ENCODE assay signal across 10 mouse cellular contexts in genomic region chr15:98026967-98027904, GRCm38 (mm10). TPM values are rescaled to one million over a fixed set of nuclear protein-coding genes. Genes with fewer than 3 reads are reported as not detected.
DNase-seq lines count a peak whose midpoint lies in the region; ATAC-seq and TF ChIP-seq lines count a peak whose summit lies in the region.
"Had no signal": no experiment of that assay in that cellular context is flagged by ENCODE, and none has a peak within 500 bp of the region (broad histone marks: within the 10 kb centered on the region; RNA-seq: fewer than 3 reads in every experiment).

No protein-coding gene starts in this region.

- ATAC-seq in heart, embryonic 13.5 days (ENCODE audit: extremely low read depth, insufficient number of reproducible peaks, low FRiP score, low TSS enrichment), result no peak
- ATAC-seq in heart, embryonic 15.5 days (replicated peaks; ENCODE audit: insufficient number of reproducible peaks, insufficient read depth, low FRiP score, low read depth), result peak; percentile 64; the same call in 1 of the 2 replicates
- ATAC-seq in lung, postnatal 0 days, result peak; percentile 93
- ATAC-seq: liver, embryonic 12.5 days had no signal

- no peak for TF ChIP-seq EP300 in lung, postnatal 0 days (IDR thresholded peaks at IDR 0.05)

- peak overlapping the region; percentile 53 for H3K27ac ChIP-seq in heart, embryonic 13.5 days (replicated peaks)
- peak overlapping the region; percentile 46 for H3K27ac ChIP-seq in heart, embryonic 15.5 days
- H3K27ac ChIP-seq in lung, postnatal 0 days (ENCODE audit: low read length), result no peak overlapping the region
- H3K27ac ChIP-seq: liver, embryonic 12.5 days had no signal

- H3K4me1 ChIP-seq in heart, embryonic 13.5 days, result peaks cover 36% of the 10 kb centered on the region
- peaks cover 31% of the 10 kb centered on the region for H3K4me1 ChIP-seq in heart, embryonic 15.5 days (replicated peaks)
- peaks cover 5% of the 10 kb centered on the region; the same call in 1 of the 2 replicates for H3K4me1 ChIP-seq in lung, postnatal 0 days (ENCODE audit: insufficient read depth, low read depth, low read length)
- H3K4me1 ChIP-seq: liver, embryonic 12.5 days had no signal

- H3K9me3 ChIP-seq in heart, embryonic 13.5 days, result no peaks in the 10 kb centered on the region
- H3K9me3 ChIP-seq in heart, embryonic 15.5 days (replicated peaks), result no peaks in the 10 kb centered on the region
- H3K9me3 ChIP-seq in lung, postnatal 0 days (ENCODE audit: low read length), result no peaks in the 10 kb centered on the region
- H3K9me3 ChIP-seq: liver, embryonic 12.5 days had no signal

- H3K36me3 ChIP-seq in heart, embryonic 13.5 days, result no peaks in the 10 kb centered on the region
- no peaks in the 10 kb centered on the region for H3K36me3 ChIP-seq in heart, embryonic 15.5 days
- H3K36me3 ChIP-seq in lung, postnatal 0 days (ENCODE audit: insufficient read depth, low read length), result no peaks in the 10 kb centered on the region
- H3K36me3 ChIP-seq: liver, embryonic 12.5 days had no signal

- no peaks in the 10 kb centered on the region for H3K27me3 ChIP-seq in heart, embryonic 13.5 days (replicated peaks)
- no peaks in the 10 kb centered on the region for H3K27me3 ChIP-seq in heart, embryonic 15.5 days
- H3K27me3 ChIP-seq in lung, postnatal 0 days (replicated peaks; ENCODE audit: insufficient read depth, low read length), result no peaks in the 10 kb centered on the region

- intact Hi-C loops in heart, postnatal 36 days (cut with DNase I), result no loop called here
- intact Hi-C loops in left cerebral cortex, postnatal 36 days (cut with DNase I), result no loop called here

- WGBS in heart, embryonic 13.5 days, result 19% methylated on average over 12 of the region's 12 CpGs
- 25% methylated on average over 12 of the region's 12 CpGs for WGBS in heart, embryonic 15.5 days
- WGBS in lung, postnatal 0 days, result 21% methylated on average over 12 of the region's 12 CpGs

- no peak for TF ChIP-seq CTCF in lung, postnatal 0 days (IDR thresholded peaks at IDR 0.05)

- H3K9ac ChIP-seq in heart, embryonic 13.5 days, result peak overlapping the region; percentile 42
- peak overlapping the region; percentile 1; the same call in 1 of the 2 replicates for H3K9ac ChIP-seq in heart, embryonic 15.5 days
- no peak overlapping the region for H3K9ac ChIP-seq in lung, postnatal 0 days (replicated peaks; ENCODE audit: low read depth)
- H3K9ac ChIP-seq: liver, embryonic 12.5 days had no signal

- H3K4me2 ChIP-seq in heart, embryonic 13.5 days, result peak overlapping the region; percentile 31; the same call in 1 of the 2 replicates
- no peak overlapping the region for H3K4me2 ChIP-seq in heart, embryonic 15.5 days
- H3K4me2 ChIP-seq in lung, postnatal 0 days (replicated peaks; ENCODE audit: low read depth, low read length), result no peak overlapping the region
- H3K4me2 ChIP-seq: liver, embryonic 12.5 days had no signal

- H3K4me3 ChIP-seq in heart, embryonic 13.5 days, result no peak overlapping the region
- no peak overlapping the region for H3K4me3 ChIP-seq in heart, embryonic 15.5 days
- no peak overlapping the region for H3K4me3 ChIP-seq in lung, postnatal 0 days (ENCODE audit: low read depth, low read length)
- H3K4me3 ChIP-seq: liver, embryonic 12.5 days had no signal

- DNase-seq in heart, postnatal 36 days, result no peak
- peak; percentile 44 for DNase-seq in embryo, embryonic 11 days
- DNase-seq in lung, postnatal 0 days (ENCODE audit: low spot score), result peak; percentile 72
- DNase-seq in cerebellum, adult 11-12 months, result no peak
- DNase-seq in urinary bladder, postnatal 10 days (ENCODE audit: low spot score), result no peak
- no peak for DNase-seq in left cerebral cortex, postnatal 36 days (ENCODE audit: low spot score in 2 of 2)
- DNase-seq: kidney, adult 2 months had no signal

RNA-seq across cellular contexts. Expression of gene Col2a1, which starts 22.7 kb away (rescaled TPM):
- 26.1 and 27.8 TPM in 2 replicates for polyA plus RNA-seq in heart, embryonic 13.5 days (2015; fragmentation: Nextera tagmentation; extraction: Ambion mirVana)
- under 1 TPM; 0.08 to 0.46 TPM for total RNA-seq in heart, postnatal 36 days (2021)
- polyA plus RNA-seq in heart, embryonic 15.5 days (2015; fragmentation: Nextera tagmentation; extraction: Ambion mirVana), result 8.3 and 35.1 TPM in 2 replicates
- polyA plus RNA-seq in lung, postnatal 0 days (2015; fragmentation: Nextera tagmentation; extraction: Ambion mirVana), result 0.18 TPM in 1 of 2 replicates, not detected in the other
- under 1 TPM; 0.30 to 0.48 TPM for total RNA-seq in left cerebral cortex, postnatal 36 days (2021)
- polyA plus RNA-seq: kidney, adult 2 months had no signal

Comparison
In these comparisons a context has a peak if more than half of its experiments do, and no peak if none do; other contexts are left out.
1. DNase-seq: peak in embryo, embryonic 11 days (single experiment) and lung, postnatal 0 days (single experiment); none in heart, postnatal 36 days (0 of 2), cerebellum, adult 11-12 months (single experiment), urinary bladder, postnatal 10 days (single experiment) and left cerebral cortex, postnatal 36 days (0 of 2).